ENCODE assay signal across 12 mouse cellular contexts in genomic region chr13:58542601-58543041, GRCm38 (mm10).
A peak's percentile ranks its signal among the peaks of the same experiment; 100 is the strongest.
DNase-seq lines count a peak whose midpoint lies in the region; ATAC-seq and TF ChIP-seq lines count a peak whose summit lies in the region.
"Had no signal": no experiment of that assay in that cellular context is flagged by ENCODE, and none has a peak within 500 bp of the region (broad histone marks: within the 10 kb centered on the region; RNA-seq: fewer than 3 reads in every experiment).

No protein-coding gene starts in this region.

- no peak for TF ChIP-seq CTCF in G1E (IDR thresholded peaks at IDR 0.05; ENCODE audit: low read depth, low read length)
- TF ChIP-seq CTCF in liver, postnatal 0 days (IDR thresholded peaks at IDR 0.05; ENCODE audit: low read depth) = no peak

- no peak for ATAC-seq in G1E (ENCODE audit: extremely low read depth, insufficient number of reproducible peaks, low FRiP score, poor library complexity, severe bottlenecking)
- ATAC-seq in liver, postnatal 0 days = peak; percentile 51

- peaks cover 21% of the 10 kb centered on the region for H3K4me1 ChIP-seq in heart, embryonic 10.5 days
- peaks cover 76% of the 10 kb centered on the region for H3K4me1 ChIP-seq in G1E (ENCODE audit: insufficient read depth, low read depth, low read length)
- H3K4me1 ChIP-seq in liver, postnatal 0 days (ENCODE audit: insufficient read depth) = peaks cover 3% of the 10 kb centered on the region; the same call in 1 of the 2 replicates

- H3K36me3 ChIP-seq in heart, embryonic 10.5 days = no peaks in the 10 kb centered on the region
- H3K36me3 ChIP-seq in G1E (replicated peaks) = peaks cover 24% of the 10 kb centered on the region
- H3K36me3 ChIP-seq in liver, postnatal 0 days (replicated peaks; ENCODE audit: insufficient read depth, low read length) = no peaks in the 10 kb centered on the region
- H3K36me3 ChIP-seq: heart, embryonic 15.5 days; hindbrain, embryonic 10.5 days had no signal

- peak; percentile 10; the same call in 1 of the 2 replicates for TF ChIP-seq EP300 in liver, postnatal 0 days (IDR thresholded peaks at IDR 0.05; ENCODE audit: low read depth)

- no peaks in the 10 kb centered on the region for H3K9me3 ChIP-seq in heart, embryonic 10.5 days
- H3K9me3 ChIP-seq in G1E (replicated peaks) = no peaks in the 10 kb centered on the region
- H3K9me3 ChIP-seq in liver, postnatal 0 days (ENCODE audit: low read length) = no peaks in the 10 kb centered on the region
- H3K9me3 ChIP-seq: heart, embryonic 15.5 days; hindbrain, embryonic 10.5 days; megakaryocyte, embryonic 14.5 days had no signal

- H3K4me3 ChIP-seq in heart, embryonic 10.5 days = no peak overlapping the region
- peak overlapping the region; percentile 51; the same call in 1 of the 2 replicates for H3K4me3 ChIP-seq in G1E (ENCODE audit: low read depth, low read length)
- H3K4me3 ChIP-seq in liver, postnatal 0 days (ENCODE audit: low read depth, low read length) = no peak overlapping the region; the same call in 1 of the 2 replicates
- H3K4me3 ChIP-seq: heart, embryonic 15.5 days; hindbrain, embryonic 10.5 days; left cerebral cortex, adult 2 months; megakaryocyte, embryonic 14.5 days had no signal

- WGBS in heart, embryonic 10.5 days = 56% methylated on average over 10 of the region's 10 CpGs
- WGBS in liver, postnatal 0 days (ENCODE audit: insufficient replicate concordance) = 50% methylated on average over 10 of the region's 10 CpGs

- H3K27me3 ChIP-seq in heart, embryonic 10.5 days (ENCODE audit: insufficient read depth, poor library complexity, severe bottlenecking) = no peaks in the 10 kb centered on the region
- H3K27me3 ChIP-seq in G1E (ENCODE audit: insufficient read depth, low read length) = no peaks in the 10 kb centered on the region
- H3K27me3 ChIP-seq in liver, postnatal 0 days (ENCODE audit: insufficient read depth, low read length) = no peaks in the 10 kb centered on the region

- H3K9ac ChIP-seq in liver, postnatal 0 days (replicated peaks) = no peak overlapping the region
- H3K9ac ChIP-seq: heart, embryonic 15.5 days had no signal

- peak overlapping the region; percentile 56 for H3K4me2 ChIP-seq in liver, postnatal 0 days (ENCODE audit: low read depth, low read length)
- H3K4me2 ChIP-seq: heart, embryonic 15.5 days had no signal

- peak overlapping the region; percentile 64 for H3K27ac ChIP-seq in heart, embryonic 10.5 days
- peak overlapping the region; percentile 53 for H3K27ac ChIP-seq in liver, postnatal 0 days (ENCODE audit: low read depth)
- H3K27ac ChIP-seq: heart, embryonic 15.5 days; left cerebral cortex, adult 2 months had no signal

- no peak for DNase-seq in heart, embryonic 10.5 days (ENCODE audit: low spot score)
- no peak for DNase-seq in heart, adult 8-10 months (ENCODE audit: low spot score)
- DNase-seq in G1E (ENCODE audit: low spot score) (peak; percentile 50), liver (peak; percentile 76)
- DNase-seq in liver, postnatal 0 days = no peak
- no peak for DNase-seq in left cerebral cortex, adult 18-20 months (ENCODE audit: low spot score in 2 of 2)
- DNase-seq in urinary bladder, postnatal 36 days (ENCODE audit: low spot score in 2 of 2) = no peak
- DNase-seq in kidney, adult 11 months = no peak

Comparison
In these comparisons a context has a peak if more than half of its experiments do, and no peak if none do; other contexts are left out.
1. DNase-seq: peak in G1E (single experiment) and liver (single experiment); none in heart, embryonic 10.5 days (single experiment), heart, adult 8-10 months (single experiment), liver, postnatal 0 days (single experiment), left cerebral cortex, adult 18-20 months (0 of 2), urinary bladder, postnatal 36 days (0 of 2) and kidney, adult 11 months (single experiment).